Mouse (Mus musculus) kidney, adult 11 months (tissue): ENCODE data around the gene Gm14548.
"Not testable (repeated sequence)": the region's sequence is repeated elsewhere in the genome, so short reads cannot be mapped to it uniquely, and the experiment has no call there.

Source experiments
- DNase-seq: peaks from one replicate; pipeline ENCODE4 v3.0.0; 2022

Gm14548 gene

GRCm38 (mm10) chr7:3898036-3898590, at the start of gene Gm14548:
Gm14548 (minus strand) TSS chr7:3898120.
- not testable (repeated sequence) for DNase-seq

- no peak for DNase-seq
These were observed 48.2 kb upstream of the Gm14548 start for GRCm38 (mm10) chr7:3946117-3946516.

GRCm38 (mm10) chr7:3940915-3941314, 43.0 kb upstream of the Gm14548 start:
- no peak for DNase-seq

- no peak for DNase-seq
These were observed 42.1 kb upstream of the Gm14548 start for GRCm38 (mm10) chr7:3939866-3940525.

GRCm38 (mm10) chr7:3935473-3935872, 37.6 kb upstream of the Gm14548 start:
- DNase-seq = not testable (repeated sequence)

- DNase-seq = not testable (repeated sequence)
These were observed 17.5 kb upstream of the Gm14548 start, which contains the start of gene Lilra6 for GRCm38 (mm10) chr7:3915387-3915786. Lilra6 (minus strand) TSS chr7:3915503.

- DNase-seq = no peak
These were observed 5.8 kb upstream of the Gm14548 start for GRCm38 (mm10) chr7:3903704-3904103.

GRCm38 (mm10) chr7:3875032-3875431, 22.9 kb downstream of the Gm14548 start:
- DNase-seq = not testable (repeated sequence)

- not testable (repeated sequence) for DNase-seq
These were observed 53.0 kb downstream of the Gm14548 start, which contains the start of gene Pira2 for GRCm38 (mm10) chr7:3844951-3845350. Pira2 (minus strand) TSS chr7:3845051.

- not testable (repeated sequence) for DNase-seq
These were observed 60.1 kb downstream of the Gm14548 start for GRCm38 (mm10) chr7:3837854-3838253.
